Mouse (Mus musculus) MEL (cell line): ENCODE results near the gene Dus2. TPM values are rescaled to one million over a fixed set of nuclear protein-coding genes. Genes with fewer than 3 reads are reported as not detected.

Experiments
- DNase-seq: peaks from one replicate; pipeline ENCODE4 v3.0.0; 2011; ENCODE audit warnings: low read depth, low spot score
- H3K27ac ChIP-seq: 2 replicates; pipeline ENCODE4 v1.5.1; 2012; ENCODE audit warnings: low read depth, mild to moderate bottlenecking, control low read depth, low read length, moderate library complexity; ENCODE audit not compliant: control insufficient read depth
- H3K27me3 ChIP-seq, 2 experiments: fragments of 150-350 bp in 1 of 2; sonication (generic) in 1 of 2; 2 replicates each; pipeline ENCODE4 v1.6.1; 2012; ENCODE audit warnings: low read length in 2 of 2, mild to moderate bottlenecking in 2 of 2, improper control_type of control experiment in 1 of 2, moderate library complexity in 1 of 2; ENCODE audit not compliant: insufficient read depth in 2 of 2, control insufficient read depth in 1 of 2
- H3K36me3 ChIP-seq, 2 experiments: 2 replicates each; pipeline ENCODE4 v1.6.1; 2012 to 2014; ENCODE audit warnings: low read length in 2 of 2, improper control_type of control experiment in 1 of 2, inconsistent platforms in 1 of 2, mild to moderate bottlenecking in 1 of 2; ENCODE audit not compliant: insufficient read depth in 2 of 2, control insufficient read depth in 1 of 2
- H3K4me1 ChIP-seq, 2 experiments: fragments of 150-350 bp in 1 of 2; sonication (generic) in 1 of 2; 2 replicates each; pipeline ENCODE4 v1.6.1; 2012; ENCODE audit warnings: low read length in 2 of 2, improper control_type of control experiment in 1 of 2, mild to moderate bottlenecking in 1 of 2; ENCODE audit not compliant: insufficient read depth in 2 of 2, control insufficient read depth in 1 of 2
- H3K4me3 ChIP-seq, 2 experiments: fragments of 150-350 bp in 1 of 2; sonication (generic) in 1 of 2; 2 replicates each; pipeline ENCODE4 v1.5.1; 2012; ENCODE audit warnings: low read depth in 2 of 2, low read length in 2 of 2, mild to moderate bottlenecking in 2 of 2, moderate library complexity in 2 of 2, control low read depth in 1 of 2, improper control_type of control experiment in 1 of 2; ENCODE audit not compliant: control insufficient read depth in 1 of 2, insufficient read depth in 1 of 2
- H3K79me2 ChIP-seq: 2 replicates; pipeline ENCODE4 v1.6.1; 2012; ENCODE audit warnings: mild to moderate bottlenecking, low read length, moderate library complexity; ENCODE audit not compliant: control insufficient read depth, poor library complexity, insufficient read depth
- H3K9ac ChIP-seq: 2 replicates; pipeline ENCODE4 v1.6.1; 2012; ENCODE audit warnings: low read depth, mild to moderate bottlenecking, control low read depth, low read length, moderate library complexity; ENCODE audit not compliant: control insufficient read depth, poor library complexity, severe bottlenecking
- H3K9me3 ChIP-seq: fragments of 150-350 bp; sonication (generic); replicated peaks from 2 replicates; pipeline ENCODE4 v1.6.1; 2012; ENCODE audit warnings: mild to moderate bottlenecking, low read length, improper control_type of control experiment, moderate library complexity; ENCODE audit not compliant: insufficient read depth
- BHLHE40 ChIP-seq: IDR thresholded peaks from 2 replicates; pipeline ENCODE4 v1.6.1; 2012; ENCODE audit warnings: low read depth, mild to moderate bottlenecking, inconsistent platforms, low read length, improper control_type of control experiment, borderline replicate concordance
- CHD2 ChIP-seq: IDR thresholded peaks from 2 replicates; pipeline ENCODE4 v1.6.1; 2011; ENCODE audit warnings: low read length, improper control_type of control experiment
- E2F4 ChIP-seq: IDR thresholded peaks from 2 replicates; pipeline ENCODE4 v1.6.1; 2011; ENCODE audit warnings: low read depth, low read length, improper control_type of control experiment, borderline replicate concordance
- ELF1 ChIP-seq: IDR thresholded peaks from 2 replicates; pipeline ENCODE4 v1.6.1; 2014; ENCODE audit warnings: low read depth, mild to moderate bottlenecking, inconsistent platforms, low read length, improper control_type of control experiment, moderate library complexity
- KAT2A ChIP-seq: conservative IDR thresholded peaks from 2 replicates; pipeline ENCODE4 v1.6.1; 2012; ENCODE audit warnings: low read depth, low read length, improper control_type of control experiment, inconsistent platforms
- MAFK ChIP-seq: IDR thresholded peaks from 2 replicates; pipeline ENCODE4 v1.6.1; 2011; ENCODE audit warnings: low read depth, mild to moderate bottlenecking, low read length, improper control_type of control experiment, borderline replicate concordance
- MAX ChIP-seq: IDR thresholded peaks from 2 replicates; pipeline ENCODE4 v1.6.1; 2011; ENCODE audit warnings: low read length, improper control_type of control experiment
- MXI1 ChIP-seq: IDR thresholded peaks from 2 replicates; pipeline ENCODE4 v1.6.1; 2011; ENCODE audit warnings: mild to moderate bottlenecking, low read depth, low read length, improper control_type of control experiment
- NELFE ChIP-seq: IDR thresholded peaks from 2 replicates; pipeline ENCODE4 v1.6.1; 2011; ENCODE audit warnings: low read depth, low read length, improper control_type of control experiment
- NRF1 ChIP-seq: IDR thresholded peaks from 2 replicates; pipeline ENCODE4 v1.6.1; 2014; ENCODE audit warnings: low read depth, mild to moderate bottlenecking, inconsistent platforms, low read length, improper control_type of control experiment, moderate library complexity; ENCODE audit not compliant: poor library complexity, insufficient read depth, severe bottlenecking
- POLR2AphosphoS2 ChIP-seq: IDR thresholded peaks from 2 replicates; pipeline ENCODE4 v1.6.1; 2011; ENCODE audit warnings: low read length, improper control_type of control experiment
- POLR2AphosphoS5 ChIP-seq: IDR thresholded peaks from 2 replicates; pipeline ENCODE4 v1.6.1; 2012; ENCODE audit warnings: low read depth, borderline replicate concordance, mild to moderate bottlenecking, inconsistent platforms, low read length, moderate library complexity, mixed read lengths
- RCOR1 ChIP-seq: IDR thresholded peaks from 2 replicates; pipeline ENCODE4 v1.6.1; 2012; ENCODE audit warnings: low read depth, mild to moderate bottlenecking, inconsistent platforms, low read length, improper control_type of control experiment
- SIN3A ChIP-seq: IDR thresholded peaks from 2 replicates; pipeline ENCODE4 v1.6.1; 2012; ENCODE audit warnings: low read length, improper control_type of control experiment, inconsistent platforms
- SMC3 ChIP-seq: IDR thresholded peaks from 2 replicates; pipeline ENCODE4 v1.6.1; 2011; ENCODE audit warnings: low read depth, low read length, improper control_type of control experiment
- TBP ChIP-seq: IDR thresholded peaks from 2 replicates; pipeline ENCODE4 v1.8.0; 2011; ENCODE audit warnings: low read depth, low read length, improper control_type of control experiment
- TCF12 ChIP-seq: IDR thresholded peaks from 2 replicates; pipeline ENCODE4 v1.6.1; 2014; ENCODE audit warnings: low read depth, mild to moderate bottlenecking, inconsistent platforms, low read length, improper control_type of control experiment, moderate library complexity
- UBTF ChIP-seq: IDR thresholded peaks from 2 replicates; pipeline ENCODE4 v1.6.1; 2012; ENCODE audit warnings: low read depth, mild to moderate bottlenecking, inconsistent platforms, low read length, improper control_type of control experiment, moderate library complexity, borderline replicate concordance; ENCODE audit not compliant: insufficient read depth
- USF1 ChIP-seq: IDR thresholded peaks from 2 replicates; pipeline ENCODE4 v1.6.1; 2014; ENCODE audit warnings: low read depth, mild to moderate bottlenecking, inconsistent platforms, low read length, improper control_type of control experiment, moderate library complexity
- ZNF384 ChIP-seq: IDR thresholded peaks from 2 replicates; pipeline ENCODE4 v1.6.1; 2012; ENCODE audit warnings: low read depth, mild to moderate bottlenecking, inconsistent platforms, low read length, improper control_type of control experiment
- polyA plus RNA-seq, 2 experiments: library from polyadenylated mRNA; stranded (reverse) in 1 of 2; unstranded in 1 of 2; fragments of >175 nt in 1 of 2; fragments of >200 nt in 1 of 2; gene quantifications; 2 replicates each; pipeline versions ENCODE4 v1.2.1 to v1.2.4; 2012; ENCODE audit warnings: low replicate concordance in 2 of 2, low read depth in 1 of 2; ENCODE audit not compliant: insufficient read length in 2 of 2, insufficient read depth in 1 of 2, missing spikeins in 1 of 2
- total RNA-seq: library from RNA; depleted of rRNA; stranded (reverse); fragments of 300-350 nt; gene quantifications from 2 replicates; pipeline ENCODE4 v1.2.3, GENCODE M21; 2012

The Dus2 gene
- total and polyA plus RNA-seq, 3 experiments = 9.2 to 11.9 TPM; not detected in 1

GRCm38 (mm10) chr8:106054190-106054811 is 63.2 kb downstream of the Dus2 start:
- H3K9ac ChIP-seq = no peak overlapping the region

DNA sequence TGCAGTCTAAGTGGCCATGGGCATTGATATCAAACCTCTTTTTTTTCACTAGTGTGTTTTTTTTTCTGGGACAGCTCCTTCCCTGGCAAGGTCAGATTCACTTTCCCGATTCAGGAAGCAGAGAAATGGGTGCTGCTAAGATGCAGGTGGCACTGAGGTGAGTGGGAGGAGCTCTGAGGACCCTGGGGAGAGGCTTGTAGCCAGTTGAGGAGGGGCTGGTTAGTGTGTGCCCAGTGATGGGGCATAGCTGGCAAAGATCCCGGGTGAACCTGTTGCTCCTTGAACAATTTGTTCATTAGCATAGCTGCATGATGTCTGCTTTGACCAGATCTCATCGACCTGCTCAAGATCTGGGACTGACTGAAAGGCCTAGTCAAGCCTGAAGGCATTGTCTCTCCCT is 63.9 kb downstream of the Dus2 start:
- Histone ChIP-seq H3K79me2 (peaks cover 6% of the 10 kb centered on the region), H3K27ac (no peak overlapping the region), H3K9ac (no peak overlapping the region), H3K27me3 (no peaks in the 10 kb centered on the region), H3K36me3 (peaks cover 2 to 7% of the 10 kb centered on the region in 2 experiments; a peak in 3 of 4 replicates), H3K4me3 (no peak overlapping the region), H3K9me3 (no peaks in the 10 kb centered on the region), H3K4me1 (peaks cover 0 to 5% of the 10 kb centered on the region in 2 experiments; a peak in 3 of 4 replicates)
- no peak for DNase-seq
- TF ChIP-seq MXI1 (no peak), ELF1 (no peak), CHD2 (no peak), MAFK (no peak), NRF1 (no peak), MAX (no peak), TCF12 (no peak), NELFE (no peak), TBP (no peak), UBTF (no peak), RCOR1 (no peak), E2F4 (no peak), POLR2AphosphoS2 (no peak), SIN3A (no peak), POLR2AphosphoS5 (no peak), USF1 (no peak), BHLHE40 (no peak), ZNF384 (no peak)

More at GRCm38 (mm10) chr8:106054190-106054811, 63.2 kb downstream of the Dus2 start:
- DNase-seq = no peak
- Histone ChIP-seq H3K36me3 (peaks cover 2 to 7% of the 10 kb centered on the region in 2 experiments; a peak in 3 of 4 replicates), H3K9me3 (no peaks in the 10 kb centered on the region), H3K79me2 (no peaks in the 10 kb centered on the region; the same call in 1 of the 2 replicates), H3K4me3 (no peak overlapping the region), H3K27me3 (no peaks in the 10 kb centered on the region), H3K27ac (no peak overlapping the region), H3K4me1 (peaks cover 0 to 5% of the 10 kb centered on the region in 2 experiments; a peak in 2 of 4 replicates)
- TF ChIP-seq SMC3 (no peak), KAT2A (no peak)
